Mouse (Mus musculus): Measurements from ENCODE around the gene Arrdc3. TPM values are rescaled to one million over a fixed set of nuclear protein-coding genes. Genes with fewer than 3 reads are reported as not detected.
A peak's percentile ranks its signal among the peaks of the same experiment; 100 is the strongest.

Gene Arrdc3
- polyA plus RNA-seq, 1 experiment = 9.2 TPM

- Histone ChIP-seq H3K4me2 (ENCODE audit: low read depth) (no peak overlapping the region), H3K27me3 (ENCODE audit: control insufficient read depth, insufficient read depth, insufficient read length) (no peaks in the 10 kb centered on the region), H3K79me2 (ENCODE audit: control insufficient read depth, insufficient read depth) (no peaks in the 10 kb centered on the region), H3K36me3 (ENCODE audit: control insufficient read depth, insufficient read depth) (peaks cover 32% of the 10 kb centered on the region), H3ac (ENCODE audit: control insufficient read depth, insufficient read length) (no peak overlapping the region), H3K4me3 (no peak overlapping the region)
- TF ChIP-seq USF1 (IDR thresholded peaks at IDR 0.05; ENCODE audit: low read depth) (no peak), CEBPB (IDR thresholded peaks at IDR 0.05; ENCODE audit: insufficient read depth, poor library complexity, severe bottlenecking) (no peak), MAX (IDR thresholded peaks at IDR 0.05; ENCODE audit: low read depth) (no peak), POLR2AphosphoS2 (IDR thresholded peaks at IDR 0.05; ENCODE audit: insufficient read length, low read depth) (peak; percentile 55), MYOG (IDR thresholded peaks at IDR 0.05; ENCODE audit: control insufficient read depth in 1 of 3, insufficient read depth in 1 of 3, insufficient read length in 2 of 3, low read depth in 2 of 3) (no peak), MYOD1 (IDR thresholded peaks at IDR 0.05; ENCODE audit: control insufficient read depth in 1 of 3, insufficient read length in 2 of 3, low read depth in 2 of 3) (no peak), E2F4 (IDR thresholded peaks at IDR 0.05; ENCODE audit: insufficient read depth) (no peak)
Observed at GRCm38 (mm10) chr13:80897411-80897810, 14.2 kb downstream of the Arrdc3 start.

DNA sequence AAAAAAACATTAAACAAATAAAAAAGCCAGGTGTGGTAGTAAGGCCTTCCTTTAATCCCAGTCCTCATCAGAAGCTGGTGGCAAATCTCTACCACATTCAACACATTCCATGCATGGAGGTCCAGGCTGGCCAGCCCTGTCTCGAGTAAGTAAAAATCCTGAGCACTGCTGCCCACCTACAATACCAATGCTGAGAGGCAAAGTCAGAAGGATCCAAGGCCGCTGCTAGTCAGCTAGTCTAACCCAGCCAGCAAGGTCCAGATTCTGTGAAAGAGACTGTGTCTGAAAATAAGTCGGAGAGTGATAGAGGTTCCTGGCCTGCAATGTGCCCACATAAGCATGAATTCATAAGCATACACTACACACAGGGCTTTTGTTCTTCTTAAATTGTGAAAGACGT lies 14.9 kb downstream of the Arrdc3 start:
- H3ac ChIP-seq (ENCODE audit: control insufficient read depth, insufficient read length) = no peak overlapping the region
- H3K79me2 ChIP-seq (ENCODE audit: control insufficient read depth, insufficient read depth) = no peaks in the 10 kb centered on the region
- TF ChIP-seq POLR2AphosphoS2 (IDR thresholded peaks at IDR 0.05; ENCODE audit: insufficient read length, low read depth) = peak; percentile 8
- no peak for TF ChIP-seq REST (IDR thresholded peaks at IDR 0.05; ENCODE audit: insufficient read depth, insufficient read length)
- no peak for TF ChIP-seq USF1 (IDR thresholded peaks at IDR 0.05; ENCODE audit: low read depth)
- H3K36me3 ChIP-seq (ENCODE audit: control insufficient read depth, insufficient read depth) = peaks cover 26% of the 10 kb centered on the region
- H3K27me3 ChIP-seq (ENCODE audit: control insufficient read depth, insufficient read depth, insufficient read length) = no peaks in the 10 kb centered on the region
- H3K4me2 ChIP-seq (ENCODE audit: low read depth) = no peak overlapping the region
- H3K4me3 ChIP-seq = no peak overlapping the region

- H3ac ChIP-seq (ENCODE audit: control insufficient read depth, insufficient read length) = no peak overlapping the region
- H3K36me3 ChIP-seq (ENCODE audit: control insufficient read depth, insufficient read depth) = peaks cover 12% of the 10 kb centered on the region
- H3K4me3 ChIP-seq = no peak overlapping the region
- H3K4me2 ChIP-seq (ENCODE audit: low read depth) = no peak overlapping the region
- TF ChIP-seq MYOD1 (IDR thresholded peaks at IDR 0.05; ENCODE audit: control insufficient read depth in 1 of 3, insufficient read length in 2 of 3, low read depth in 2 of 3) (no peak), POLR2AphosphoS2 (IDR thresholded peaks at IDR 0.05; ENCODE audit: insufficient read length, low read depth) (no peak), E2F4 (IDR thresholded peaks at IDR 0.05; ENCODE audit: insufficient read depth) (no peak), REST (IDR thresholded peaks at IDR 0.05; ENCODE audit: insufficient read depth, insufficient read length) (no peak), TCF12 (IDR thresholded peaks at IDR 0.05; ENCODE audit: insufficient read depth, poor library complexity, severe bottlenecking) (no peak), POLR2A (IDR thresholded peaks at IDR 0.05; ENCODE audit: insufficient read length, low read depth) (no peak), MAX (IDR thresholded peaks at IDR 0.05; ENCODE audit: low read depth) (no peak)
- no peaks in the 10 kb centered on the region for H3K79me2 ChIP-seq (ENCODE audit: control insufficient read depth, insufficient read depth)
- H3K27me3 ChIP-seq (ENCODE audit: control insufficient read depth, insufficient read depth, insufficient read length) = no peaks in the 10 kb centered on the region
Observed at GRCm38 (mm10) chr13:80899435-80900029, 16.3 kb downstream of the Arrdc3 start.

DNA sequence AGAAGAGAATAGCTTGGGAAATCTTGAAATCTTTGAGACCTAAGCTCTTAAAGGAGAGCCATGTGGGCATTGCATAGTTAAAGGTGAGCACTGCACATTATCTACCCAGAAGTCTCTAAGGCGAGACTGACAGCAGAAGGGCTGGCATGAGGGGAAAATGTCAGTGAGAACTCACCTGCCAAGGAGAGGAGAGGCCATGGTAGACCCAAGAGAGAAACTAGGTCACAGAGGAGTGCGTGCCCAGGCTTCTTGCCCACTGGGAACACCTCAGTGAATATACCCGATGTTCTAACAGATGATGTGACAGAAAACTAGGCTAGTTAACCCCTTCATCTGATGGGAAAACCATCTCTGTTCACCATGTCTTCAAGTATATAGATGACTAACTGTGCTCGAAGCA lies 18.2 kb downstream of the Arrdc3 start:
- H3K79me2 ChIP-seq (ENCODE audit: control insufficient read depth, insufficient read depth) = no peaks in the 10 kb centered on the region
- no peak for TF ChIP-seq E2F4 (IDR thresholded peaks at IDR 0.05; ENCODE audit: insufficient read depth)
- TF ChIP-seq CEBPB (IDR thresholded peaks at IDR 0.05; ENCODE audit: insufficient read depth, poor library complexity, severe bottlenecking) = no peak
- no peak for TF ChIP-seq TCF3 (IDR thresholded peaks at IDR 0.05; ENCODE audit: insufficient read length, low read depth)
- TF ChIP-seq SRF (IDR thresholded peaks at IDR 0.05; ENCODE audit: control insufficient read depth, insufficient read length, low read depth) = no peak
- TF ChIP-seq MYOG (IDR thresholded peaks at IDR 0.05; ENCODE audit: control insufficient read depth in 1 of 3, insufficient read depth in 1 of 3, insufficient read length in 2 of 3, low read depth in 2 of 3) = no peak
- TF ChIP-seq USF1 (IDR thresholded peaks at IDR 0.05; ENCODE audit: low read depth) = no peak
- no peak for TF ChIP-seq MYOD1 (IDR thresholded peaks at IDR 0.05; ENCODE audit: control insufficient read depth in 1 of 3, insufficient read length in 2 of 3, low read depth in 2 of 3)
- no peak for TF ChIP-seq TCF12 (IDR thresholded peaks at IDR 0.05; ENCODE audit: insufficient read depth, poor library complexity, severe bottlenecking)
- H3ac ChIP-seq (ENCODE audit: control insufficient read depth, insufficient read length) = no peak overlapping the region
- peaks cover 2% of the 10 kb centered on the region for H3K36me3 ChIP-seq (ENCODE audit: control insufficient read depth, insufficient read depth)
- no peak overlapping the region for H3K4me3 ChIP-seq
- no peak overlapping the region for H3K4me2 ChIP-seq (ENCODE audit: low read depth)
- no peaks in the 10 kb centered on the region for H3K27me3 ChIP-seq (ENCODE audit: control insufficient read depth, insufficient read depth, insufficient read length)

DNA sequence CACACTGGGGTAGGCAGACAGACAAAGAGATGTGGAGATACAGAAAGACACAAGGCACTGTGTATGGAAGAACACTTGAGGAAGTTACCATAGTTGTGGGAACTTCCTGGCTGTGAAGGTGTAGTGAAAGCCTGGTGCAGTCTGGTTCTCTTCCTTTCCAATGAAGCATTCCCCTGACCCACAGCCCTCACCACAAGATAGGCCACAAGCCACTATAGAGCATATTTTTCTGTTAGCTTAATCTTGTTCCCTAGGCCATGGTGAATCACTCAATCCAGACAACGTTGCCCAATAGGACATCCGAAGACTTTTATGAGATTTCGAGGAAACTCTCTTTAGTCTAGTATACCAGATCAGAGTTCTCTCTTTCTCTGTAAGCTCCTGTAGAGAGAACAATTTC lies 19.6 kb downstream of the Arrdc3 start:
- H3K79me2 ChIP-seq (ENCODE audit: control insufficient read depth, insufficient read depth) = no peaks in the 10 kb centered on the region
- H3K27me3 ChIP-seq (ENCODE audit: control insufficient read depth, insufficient read depth, insufficient read length) = no peaks in the 10 kb centered on the region
- H3K4me2 ChIP-seq (ENCODE audit: low read depth) = peak overlapping the region; percentile 31
- TF ChIP-seq CEBPB (IDR thresholded peaks at IDR 0.05; ENCODE audit: insufficient read depth, poor library complexity, severe bottlenecking) (peak; percentile 85), E2F4 (IDR thresholded peaks at IDR 0.05; ENCODE audit: insufficient read depth) (no peak)
- no peak overlapping the region for H3ac ChIP-seq (ENCODE audit: control insufficient read depth, insufficient read length)
- H3K36me3 ChIP-seq (ENCODE audit: control insufficient read depth, insufficient read depth) = no peaks in the 10 kb centered on the region
- no peak overlapping the region for H3K4me3 ChIP-seq

GRCm38 (mm10) chr13:80913361-80913760 lies 30.2 kb downstream of the Arrdc3 start:
- TF ChIP-seq MAX (IDR thresholded peaks at IDR 0.05; ENCODE audit: low read depth) (no peak), CEBPB (IDR thresholded peaks at IDR 0.05; ENCODE audit: insufficient read depth, poor library complexity, severe bottlenecking) (no peak), POLR2A (IDR thresholded peaks at IDR 0.05; ENCODE audit: insufficient read length, low read depth) (no peak), POLR2AphosphoS2 (IDR thresholded peaks at IDR 0.05; ENCODE audit: insufficient read length, low read depth) (no peak), MYOD1 (IDR thresholded peaks at IDR 0.05; ENCODE audit: control insufficient read depth in 1 of 3, insufficient read length in 2 of 3, low read depth in 2 of 3) (no peak), REST (IDR thresholded peaks at IDR 0.05; ENCODE audit: insufficient read depth, insufficient read length) (no peak), E2F4 (IDR thresholded peaks at IDR 0.05; ENCODE audit: insufficient read depth) (no peak), MYOG (IDR thresholded peaks at IDR 0.05; ENCODE audit: control insufficient read depth in 1 of 3, insufficient read depth in 1 of 3, insufficient read length in 2 of 3, low read depth in 2 of 3) (no peak)
- no peak overlapping the region for H3K4me3 ChIP-seq
- no peak overlapping the region for H3ac ChIP-seq (ENCODE audit: control insufficient read depth, insufficient read length)
- H3K36me3 ChIP-seq (ENCODE audit: control insufficient read depth, insufficient read depth) = no peaks in the 10 kb centered on the region
- H3K4me2 ChIP-seq (ENCODE audit: low read depth) = no peak overlapping the region
- no peaks in the 10 kb centered on the region for H3K79me2 ChIP-seq (ENCODE audit: control insufficient read depth, insufficient read depth)
- H3K27me3 ChIP-seq (ENCODE audit: control insufficient read depth, insufficient read depth, insufficient read length) = no peaks in the 10 kb centered on the region

All from myocyte (in vitro differentiated cells).